Mouse (Mus musculus) thymus, postnatal 4 days (tissue): ENCODE data around the gene Gm21292.
"Not testable (repeated sequence)": the region's sequence is repeated elsewhere in the genome, so short reads cannot be mapped to it uniquely, and the experiment has no call there.

Experiments used
- DNase-seq: peaks from one replicate; pipeline ENCODE4 v3.0.0; 2021

Gene Gm21292

GRCm38 (mm10) chrY:9133824-9134223 lies at the start of gene Gm21292:
TSS of gene Gm21292 (minus strand) at chrY:9133924.
- not testable (repeated sequence) for DNase-seq
